Mouse (Mus musculus) cortical plate, adult 2 months (tissue): ENCODE data around the gene Vps13a.

Experiments used
- CTCF ChIP-seq: fragments of 200-500 bp; IDR thresholded peaks from 2 replicates; pipeline ENCODE4 v1.5.1; 2011; ENCODE audit warnings: mild to moderate bottlenecking, control low read depth, low read length; ENCODE audit not compliant: insufficient read depth; ENCODE audit errors: extremely low read depth
- POLR2A ChIP-seq: fragments of 200-500 bp; IDR thresholded peaks from 2 replicates; pipeline ENCODE4 v1.6.1; 2011; ENCODE audit warnings: mild to moderate bottlenecking, low read length, control low read depth; ENCODE audit not compliant: insufficient read depth; ENCODE audit errors: extremely low read depth

DNA sequence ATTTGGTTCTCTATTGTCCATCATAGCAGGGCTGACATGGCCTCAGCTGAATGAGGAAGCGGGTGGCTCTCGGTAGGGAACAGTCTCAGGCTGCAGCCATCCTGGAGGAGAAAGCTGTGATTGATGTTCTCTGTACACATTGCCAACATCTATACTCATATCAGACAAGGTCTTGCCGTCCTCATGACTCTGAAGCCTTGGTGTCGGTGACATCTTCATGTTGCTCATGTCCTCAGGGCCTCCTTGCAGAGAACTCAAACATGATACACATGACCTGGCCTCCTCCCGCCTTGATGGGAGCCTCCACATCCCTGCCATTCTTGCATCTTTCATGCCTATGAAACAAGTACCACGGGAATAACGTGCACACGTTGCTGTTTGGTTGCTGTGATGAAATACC is 200.2 kb downstream of the Vps13a start:
- no peak for TF ChIP-seq POLR2A
- no peak for TF ChIP-seq CTCF
